29 mouse cellular contexts compared by ENCODE assay signal in genomic region chr13:57230253-57230652, GRCm38 (mm10).
DNase-seq lines count a peak whose midpoint lies in the region; ATAC-seq and TF ChIP-seq lines count a peak whose summit lies in the region.
"Had no signal": no experiment of that assay in that cellular context is flagged by ENCODE, and none has a peak within 500 bp of the region (broad histone marks: within the 10 kb centered on the region; RNA-seq: fewer than 3 reads in every experiment).

No protein-coding gene starts in this region.

- H3K4me1 ChIP-seq in hindbrain, postnatal 0 days (ENCODE audit: insufficient read depth, low read length): no peaks in the 10 kb centered on the region
- H3K4me1 ChIP-seq in hindbrain, embryonic 14.5 days (replicated peaks; ENCODE audit: control insufficient read depth, insufficient read depth, low read length): no peaks in the 10 kb centered on the region
- H3K4me1 ChIP-seq in midbrain, embryonic 11.5 days (ENCODE audit: control insufficient read depth, insufficient read depth, low read length): no peaks in the 10 kb centered on the region
- no peaks in the 10 kb centered on the region for H3K4me1 ChIP-seq in midbrain, embryonic 13.5 days (replicated peaks)
- H3K4me1 ChIP-seq: forebrain, embryonic 15.5 days; heart, embryonic 15.5 days; hindbrain, embryonic 15.5 days; intestine, embryonic 15.5 days; limb, embryonic 15.5 days; liver, embryonic 15.5 days; midbrain, embryonic 12.5 days; neural tube, embryonic 13.5 days had no signal

- no peak overlapping the region for H3K4me3 ChIP-seq in hindbrain, postnatal 0 days (ENCODE audit: low read length)
- H3K4me3 ChIP-seq in hindbrain, embryonic 14.5 days (replicated peaks; ENCODE audit: low read length): no peak overlapping the region
- H3K4me3 ChIP-seq in midbrain, embryonic 11.5 days (ENCODE audit: low read depth, low read length): no peak overlapping the region
- no peak overlapping the region for H3K4me3 ChIP-seq in midbrain, embryonic 13.5 days (replicated peaks)
- H3K4me3 ChIP-seq: embryonic facial prominence, embryonic 10.5 days; forebrain, embryonic 15.5 days; heart, embryonic 15.5 days; hindbrain, embryonic 15.5 days; intestine, embryonic 15.5 days; limb, embryonic 15.5 days; liver, embryonic 15.5 days; midbrain, embryonic 12.5 days; neural tube, embryonic 13.5 days had no signal

- H3K9ac ChIP-seq in hindbrain, postnatal 0 days (replicated peaks; ENCODE audit: low read length): no peak overlapping the region
- H3K9ac ChIP-seq in hindbrain, embryonic 14.5 days: no peak overlapping the region
- no peak overlapping the region for H3K9ac ChIP-seq in midbrain, embryonic 11.5 days (ENCODE audit: low read length)
- H3K9ac ChIP-seq in midbrain, embryonic 13.5 days (replicated peaks): no peak overlapping the region
- H3K9ac ChIP-seq: forebrain, embryonic 15.5 days; heart, embryonic 15.5 days; hindbrain, embryonic 15.5 days; intestine, embryonic 15.5 days; limb, embryonic 15.5 days; liver, embryonic 15.5 days; midbrain, embryonic 12.5 days; neural tube, embryonic 13.5 days had no signal

- H3K27ac ChIP-seq in hindbrain, postnatal 0 days: no peak overlapping the region
- no peak overlapping the region for H3K27ac ChIP-seq in hindbrain, embryonic 14.5 days
- H3K27ac ChIP-seq in midbrain, embryonic 11.5 days (ENCODE audit: low read depth, low read length): no peak overlapping the region
- no peak overlapping the region for H3K27ac ChIP-seq in midbrain, embryonic 13.5 days
- H3K27ac ChIP-seq: embryonic facial prominence, embryonic 10.5 days; forebrain, embryonic 15.5 days; heart, embryonic 15.5 days; hindbrain, embryonic 15.5 days; intestine, embryonic 15.5 days; limb, embryonic 15.5 days; liver, embryonic 15.5 days; midbrain, embryonic 12.5 days; neural tube, embryonic 13.5 days had no signal

- ATAC-seq in hindbrain, postnatal 0 days: no peak
- ATAC-seq in hindbrain, embryonic 14.5 days (ENCODE audit: low FRiP score): no peak
- no peak for ATAC-seq in midbrain, embryonic 11.5 days (ENCODE audit: low FRiP score)
- no peak for ATAC-seq in midbrain, embryonic 13.5 days
- ATAC-seq: forebrain, embryonic 15.5 days; intestine, embryonic 15.5 days had no signal

- 65% methylated on average over 4 of the region's 4 CpGs for WGBS in hindbrain, postnatal 0 days
- WGBS in hindbrain, embryonic 14.5 days: 67% methylated on average over 4 of the region's 4 CpGs
- WGBS in midbrain, embryonic 11.5 days: 61% methylated on average over 4 of the region's 4 CpGs
- 65% methylated on average over 4 of the region's 4 CpGs for WGBS in midbrain, embryonic 13.5 days

- H3K9me3 ChIP-seq in hindbrain, postnatal 0 days (ENCODE audit: low read length): no peaks in the 10 kb centered on the region
- H3K9me3 ChIP-seq in hindbrain, embryonic 14.5 days (ENCODE audit: control insufficient read depth, low read length): no peaks in the 10 kb centered on the region
- H3K9me3 ChIP-seq in midbrain, embryonic 11.5 days (ENCODE audit: control insufficient read depth, low read length): no peaks in the 10 kb centered on the region
- H3K9me3 ChIP-seq in midbrain, embryonic 13.5 days: no peaks in the 10 kb centered on the region
- H3K9me3 ChIP-seq: embryonic facial prominence, embryonic 10.5 days; forebrain, embryonic 15.5 days; heart, embryonic 15.5 days; hindbrain, embryonic 15.5 days; intestine, embryonic 15.5 days; limb, embryonic 15.5 days; liver, embryonic 15.5 days; midbrain, embryonic 12.5 days; neural tube, embryonic 13.5 days had no signal

- DNase-seq in adrenal gland, postnatal 10 days: peak; percentile 5
- DNase-seq in adrenal gland, adult 2 months: no peak
- DNase-seq in hindbrain, postnatal 0 days (ENCODE audit: low spot score): no peak
- no peak for DNase-seq in hindbrain, embryonic 14.5 days (ENCODE audit: low spot score)
- peak; percentile 73 for DNase-seq in midbrain, embryonic 11.5 days (ENCODE audit: low spot score, missing footprints)
- DNase-seq in thymus, postnatal 0 days (ENCODE audit: low spot score): no peak
- DNase-seq: adrenal gland, adult 8-10 months; cerebellum, adult 18-20 months; cerebellum, postnatal 25 days; gastrocnemius, postnatal 10 days; heart, postnatal 4 days; kidney, adult 8-10 months; kidney, postnatal 25 days; left cerebral cortex, postnatal 4 days; lung, postnatal 10 days; retina, postnatal 1 day; right cerebral cortex, postnatal 25 days; spleen, adult 18-20 months; thymus, postnatal 36 days had no signal

- peak; percentile 39 for TF ChIP-seq CTCF in hindbrain, postnatal 0 days (IDR thresholded peaks at IDR 0.05; ENCODE audit: low read depth)

- H3K4me2 ChIP-seq in hindbrain, postnatal 0 days (ENCODE audit: low read depth, low read length): no peak overlapping the region
- H3K4me2 ChIP-seq in hindbrain, embryonic 14.5 days (replicated peaks): no peak overlapping the region
- H3K4me2 ChIP-seq in midbrain, embryonic 11.5 days: no peak overlapping the region
- no peak overlapping the region for H3K4me2 ChIP-seq in midbrain, embryonic 13.5 days (replicated peaks)
- H3K4me2 ChIP-seq: forebrain, embryonic 15.5 days; heart, embryonic 15.5 days; hindbrain, embryonic 15.5 days; intestine, embryonic 15.5 days; limb, embryonic 15.5 days; liver, embryonic 15.5 days; midbrain, embryonic 12.5 days; neural tube, embryonic 13.5 days had no signal

- no peaks in the 10 kb centered on the region for H3K27me3 ChIP-seq in hindbrain, postnatal 0 days (ENCODE audit: insufficient read depth, low read length)
- H3K27me3 ChIP-seq in hindbrain, embryonic 14.5 days (ENCODE audit: control insufficient read depth, insufficient read depth, low read length): no peaks in the 10 kb centered on the region
- H3K27me3 ChIP-seq in midbrain, embryonic 11.5 days (ENCODE audit: control insufficient read depth, insufficient read depth, low read length): no peaks in the 10 kb centered on the region
- no peaks in the 10 kb centered on the region for H3K27me3 ChIP-seq in midbrain, embryonic 13.5 days
- H3K27me3 ChIP-seq: forebrain, embryonic 15.5 days; heart, embryonic 15.5 days; hindbrain, embryonic 15.5 days; intestine, embryonic 15.5 days; limb, embryonic 15.5 days; liver, embryonic 15.5 days; midbrain, embryonic 12.5 days; neural tube, embryonic 13.5 days had no signal

- H3K36me3 ChIP-seq in hindbrain, postnatal 0 days (ENCODE audit: insufficient read depth, low read length): no peaks in the 10 kb centered on the region
- H3K36me3 ChIP-seq in hindbrain, embryonic 14.5 days (replicated peaks; ENCODE audit: control insufficient read depth, insufficient read depth): no peaks in the 10 kb centered on the region
- H3K36me3 ChIP-seq in midbrain, embryonic 11.5 days (ENCODE audit: control insufficient read depth, insufficient read depth, low read length): no peaks in the 10 kb centered on the region
- no peaks in the 10 kb centered on the region for H3K36me3 ChIP-seq in midbrain, embryonic 13.5 days
- H3K36me3 ChIP-seq: embryonic facial prominence, embryonic 10.5 days; forebrain, embryonic 15.5 days; heart, embryonic 15.5 days; hindbrain, embryonic 15.5 days; intestine, embryonic 15.5 days; limb, embryonic 15.5 days; liver, embryonic 15.5 days; midbrain, embryonic 12.5 days; neural tube, embryonic 13.5 days had no signal

Comparison
In these comparisons a context has a peak if more than half of its experiments do, and no peak if none do; other contexts are left out.
1. DNase-seq: peak in adrenal gland, postnatal 10 days (single experiment) and midbrain, embryonic 11.5 days (single experiment); none in adrenal gland, adult 2 months (single experiment), hindbrain, postnatal 0 days (single experiment), hindbrain, embryonic 14.5 days (single experiment) and thymus, postnatal 0 days (single experiment).